Mouse (Mus musculus): ENCODE data around the gene Cacna2d2.

Cacna2d2 gene

GRCm38 (mm10) chr9:107403116-107403515 is 3.7 kb downstream of the Cacna2d2 start:
- DNase-seq (ENCODE audit: extremely low spot score) = no peak

GRCm38 (mm10) chr9:107409449-107409848 is 10.0 kb downstream of the Cacna2d2 start:
- DNase-seq (ENCODE audit: extremely low spot score) = no peak

- DNase-seq (ENCODE audit: extremely low spot score) = no peak
Measured at GRCm38 (mm10) chr9:107417106-107417505, 17.7 kb downstream of the Cacna2d2 start.

- DNase-seq (ENCODE audit: extremely low spot score) = no peak
Measured at GRCm38 (mm10) chr9:107419491-107420244, 20.3 kb downstream of the Cacna2d2 start.

GRCm38 (mm10) chr9:107420898-107421297 is 21.5 kb downstream of the Cacna2d2 start:
- no peak for DNase-seq (ENCODE audit: extremely low spot score)

GRCm38 (mm10) chr9:107422878-107423277 is 23.5 kb downstream of the Cacna2d2 start:
- DNase-seq (ENCODE audit: extremely low spot score) = no peak

- no peak for DNase-seq (ENCODE audit: extremely low spot score)
Measured at GRCm38 (mm10) chr9:107424485-107425175, 25.2 kb downstream of the Cacna2d2 start.

- DNase-seq (ENCODE audit: extremely low spot score) = no peak
Measured at GRCm38 (mm10) chr9:107427876-107428275, 28.5 kb downstream of the Cacna2d2 start.

- DNase-seq (ENCODE audit: extremely low spot score) = no peak
Measured at GRCm38 (mm10) chr9:107428451-107429186, 29.2 kb downstream of the Cacna2d2 start.

GRCm38 (mm10) chr9:107430445-107430844 is 31.0 kb downstream of the Cacna2d2 start:
- no peak for DNase-seq (ENCODE audit: extremely low spot score)

- no peak for DNase-seq (ENCODE audit: extremely low spot score)
Measured at GRCm38 (mm10) chr9:107432546-107432945, 33.1 kb downstream of the Cacna2d2 start.

GRCm38 (mm10) chr9:107434851-107435250 is 35.4 kb downstream of the Cacna2d2 start:
- no peak for DNase-seq (ENCODE audit: extremely low spot score)

- no peak for DNase-seq (ENCODE audit: extremely low spot score)
Measured at GRCm38 (mm10) chr9:107435285-107435684, 35.9 kb downstream of the Cacna2d2 start.

- no peak for DNase-seq (ENCODE audit: extremely low spot score)
Measured at GRCm38 (mm10) chr9:107442891-107443290, 43.5 kb downstream of the Cacna2d2 start.

GRCm38 (mm10) chr9:107443324-107443723 is 43.9 kb downstream of the Cacna2d2 start:
- no peak for DNase-seq (ENCODE audit: extremely low spot score)

- no peak for DNase-seq (ENCODE audit: extremely low spot score)
Measured at GRCm38 (mm10) chr9:107445011-107445471, 45.6 kb downstream of the Cacna2d2 start.

- no peak for DNase-seq (ENCODE audit: extremely low spot score)
Measured at GRCm38 (mm10) chr9:107448805-107449517, 49.5 kb downstream of the Cacna2d2 start.

GRCm38 (mm10) chr9:107451400-107451799 is 52.0 kb downstream of the Cacna2d2 start:
- no peak for DNase-seq (ENCODE audit: extremely low spot score)

GRCm38 (mm10) chr9:107451891-107452521 is 52.6 kb downstream of the Cacna2d2 start:
- no peak for DNase-seq (ENCODE audit: extremely low spot score)

GRCm38 (mm10) chr9:107452552-107452951 is 53.1 kb downstream of the Cacna2d2 start:
- peak; percentile 50 for DNase-seq (ENCODE audit: extremely low spot score)

- DNase-seq (ENCODE audit: extremely low spot score) = no peak
Measured at GRCm38 (mm10) chr9:107453151-107453550, 53.7 kb downstream of the Cacna2d2 start.

Data from embryo, embryonic 9.5 days (tissue).